Mouse (Mus musculus) hindbrain, embryonic 13.5 days (tissue): ENCODE data around the gene Inpp1. TPM values are rescaled to one million over a fixed set of nuclear protein-coding genes. Genes with fewer than 3 reads are reported as not detected.
A peak's percentile ranks its signal among the peaks of the same experiment; 100 is the strongest.
"Not testable (repeated sequence)": the region's sequence is repeated elsewhere in the genome, so short reads cannot be mapped to it uniquely, and the experiment has no call there.

Experiments
- ATAC-seq: fragments of 200-750 bp; cut with Nextera tagmentation; 2 replicates; pipeline ENCODE4 v1.8.0; 2017; ENCODE audit warnings: moderate TSS enrichment; ENCODE audit not compliant: low FRiP score
- H3K27ac ChIP-seq: fragments of 300-500 bp; sonication (generic); 2 replicates; pipeline ENCODE4 v1.5.1; 2015; ENCODE audit warnings: inconsistent platforms, mild to moderate bottlenecking, moderate library complexity
- H3K27me3 ChIP-seq: fragments of 300-500 bp; sonication (generic); 2 replicates; pipeline ENCODE4 v1.6.1; 2015; ENCODE audit warnings: mild to moderate bottlenecking, inconsistent platforms
- H3K36me3 ChIP-seq: fragments of 300-500 bp; sonication (generic); 2 replicates; pipeline ENCODE4 v1.6.1; 2015; ENCODE audit warnings: mild to moderate bottlenecking, inconsistent platforms
- H3K4me1 ChIP-seq: fragments of 300-500 bp; sonication (generic); replicated peaks from 2 replicates; pipeline ENCODE4 v1.6.1; 2015; ENCODE audit warnings: inconsistent platforms
- H3K4me2 ChIP-seq: fragments of 300-500 bp; sonication (generic); 2 replicates; pipeline ENCODE4 v1.6.1; 2015; ENCODE audit warnings: inconsistent platforms, mild to moderate bottlenecking, moderate library complexity
- H3K4me3 ChIP-seq: fragments of 300-500 bp; sonication (generic); 2 replicates; pipeline ENCODE4 v1.5.1; 2015; ENCODE audit warnings: mild to moderate bottlenecking, inconsistent platforms
- H3K9ac ChIP-seq: fragments of 300-500 bp; sonication (generic); 2 replicates; pipeline ENCODE4 v1.6.1; 2015; ENCODE audit warnings: mild to moderate bottlenecking, inconsistent platforms
- H3K9me3 ChIP-seq: fragments of 300-500 bp; sonication (generic); 2 replicates; pipeline ENCODE4 v1.6.1; 2016; ENCODE audit warnings: inconsistent platforms
- WGBS: fragments of 180-500 bp; shearing (Covaris S2); methylation state at CpG from one replicate; pipeline ENCODE4 v1.1.7; 2015; 5-methylcytosine and 5-hydroxymethylcytosine counted together
- polyA plus RNA-seq: library from polyadenylated mRNA; unstranded; fragments of >200 nt; fragmentation: Nextera tagmentation; extraction: Ambion mirVana; gene quantifications from 2 replicates; pipeline ENCODE4 v1.2.1, GENCODE M21; 2015

Inpp1 gene
- polyA plus RNA-seq: 23.9 and 30.7 TPM in 2 replicates

GRCm38 (mm10) chr1:52816910-52817812, at the start of gene Inpp1:
Gene Inpp1 (minus strand): TSS chr1:52817688.
- under 1% methylated on average over 59 of the region's 59 CpGs for WGBS

GRCm38 (mm10) chr1:52866007-52866406, 48.5 kb upstream of the Inpp1 start:
- H3K36me3 ChIP-seq: peaks cover 17% of the 10 kb centered on the region
- H3K9me3 ChIP-seq: no peaks in the 10 kb centered on the region
- no peak overlapping the region for H3K4me3 ChIP-seq
- ATAC-seq: no peak
- H3K27me3 ChIP-seq: no peaks in the 10 kb centered on the region
- H3K9ac ChIP-seq: no peak overlapping the region
- no peak overlapping the region for H3K4me2 ChIP-seq
- no peak overlapping the region for H3K27ac ChIP-seq
- H3K4me1 ChIP-seq: no peaks in the 10 kb centered on the region
- 98% methylated on average over 3 of the region's 3 CpGs for WGBS

More at GRCm38 (mm10) chr1:52816910-52817812, at the start of gene Inpp1:
- Histone ChIP-seq H3K4me3 (peak within 1 kb of the TSS; percentile 73), H3K4me1 (peaks cover 26% of the 10 kb centered on the region), H3K27ac (peak within 1 kb of the TSS; percentile 90), H3K27me3 (no peaks in the 10 kb centered on the region), H3K9me3 (no peaks in the 10 kb centered on the region), H3K9ac (peak within 1 kb of the TSS; percentile 94), H3K4me2 (peak within 1 kb of the TSS; percentile 76), H3K36me3 (no peaks in the 10 kb centered on the region)
- ATAC-seq: peak; percentile 90

- H3K4me1 ChIP-seq: no peaks in the 10 kb centered on the region
- H3K4me2 ChIP-seq: no peak overlapping the region
- H3K4me3 ChIP-seq: no peak overlapping the region
- H3K27me3 ChIP-seq: no peaks in the 10 kb centered on the region
- H3K36me3 ChIP-seq: peaks cover 25% of the 10 kb centered on the region
- no peaks in the 10 kb centered on the region for H3K9me3 ChIP-seq
- no peak for ATAC-seq
- H3K27ac ChIP-seq: no peak overlapping the region
- no peak overlapping the region for H3K9ac ChIP-seq
- WGBS: 96% methylated on average over 1 of the region's 1 CpGs
Observed at GRCm38 (mm10) chr1:52864220-52864619, 46.7 kb upstream of the Inpp1 start.

- Histone ChIP-seq H3K9ac (no peak overlapping the region), H3K9me3 (no peaks in the 10 kb centered on the region), H3K4me2 (no peak overlapping the region), H3K36me3 (peaks cover 12% of the 10 kb centered on the region), H3K27me3 (no peaks in the 10 kb centered on the region), H3K4me3 (no peak overlapping the region), H3K27ac (no peak overlapping the region), H3K4me1 (no peaks in the 10 kb centered on the region)
- WGBS: 89% methylated on average over 7 of the region's 7 CpGs
- ATAC-seq: no peak
Observed at GRCm38 (mm10) chr1:52855904-52856601, 38.6 kb upstream of the Inpp1 start.

GRCm38 (mm10) chr1:52854029-52854428, 36.5 kb upstream of the Inpp1 start:
- H3K27me3 ChIP-seq, H3K27ac ChIP-seq, H3K4me1 ChIP-seq, H3K9me3 ChIP-seq, H3K9ac ChIP-seq, H3K4me2 ChIP-seq, H3K36me3 ChIP-seq, H3K4me3 ChIP-seq: not testable (repeated sequence)
- WGBS: 78% methylated on average over 1 of the region's 1 CpGs
- ATAC-seq: 0 out of 2 replicates have a peak, but pooled peaks have one; percentile 28

- WGBS: 64% methylated on average over 4 of the region's 4 CpGs
- no peak for ATAC-seq
- Histone ChIP-seq H3K27ac (no peak overlapping the region), H3K4me1 (peaks cover 10% of the 10 kb centered on the region), H3K36me3 (no peaks in the 10 kb centered on the region), H3K9me3 (no peaks in the 10 kb centered on the region), H3K4me3 (no peak overlapping the region), H3K9ac (no peak overlapping the region), H3K27me3 (no peaks in the 10 kb centered on the region), H3K4me2 (no peak overlapping the region)
Observed at GRCm38 (mm10) chr1:52849422-52849821, 31.9 kb upstream of the Inpp1 start.

GRCm38 (mm10) chr1:52846556-52846955, 29.1 kb upstream of the Inpp1 start:
- H3K27me3 ChIP-seq: no peaks in the 10 kb centered on the region
- no peak overlapping the region for H3K4me2 ChIP-seq
- no peak overlapping the region for H3K9ac ChIP-seq
- no peaks in the 10 kb centered on the region for H3K36me3 ChIP-seq
- ATAC-seq: no peak
- H3K27ac ChIP-seq: no peak overlapping the region
- H3K9me3 ChIP-seq: no peaks in the 10 kb centered on the region
- H3K4me3 ChIP-seq: no peak overlapping the region
- 88% methylated on average over 4 of the region's 4 CpGs for WGBS
- H3K4me1 ChIP-seq: peaks cover 14% of the 10 kb centered on the region

GRCm38 (mm10) chr1:52844782-52845665, 27.5 kb upstream of the Inpp1 start, which contains the start of gene Hibch:
Gene Hibch (plus strand): TSS chr1:52844929.
- Histone ChIP-seq H3K9me3 (no peaks in the 10 kb centered on the region), H3K27ac (peak within 1 kb of the TSS; percentile 85), H3K4me2 (peak within 1 kb of the TSS; percentile 67), H3K4me3 (peak within 1 kb of the TSS; percentile 63), H3K9ac (peak within 1 kb of the TSS; percentile 81), H3K36me3 (no peaks in the 10 kb centered on the region), H3K27me3 (no peaks in the 10 kb centered on the region), H3K4me1 (peaks cover 14% of the 10 kb centered on the region)
- peak; percentile 100 for ATAC-seq
- WGBS: 2% methylated on average over 45 of the region's 45 CpGs

- peak overlapping the region; percentile 63 for H3K4me3 ChIP-seq
- WGBS: 24% methylated on average over 3 of the region's 3 CpGs
- peak overlapping the region; percentile 67 for H3K4me2 ChIP-seq
- H3K9ac ChIP-seq: no peak overlapping the region
- no peaks in the 10 kb centered on the region for H3K9me3 ChIP-seq
- H3K4me1 ChIP-seq: peaks cover 14% of the 10 kb centered on the region
- H3K36me3 ChIP-seq: no peaks in the 10 kb centered on the region
- ATAC-seq: peak; percentile 57; the same call in 1 of the 2 replicates
- no peak overlapping the region; the same call in 1 of the 2 replicates for H3K27ac ChIP-seq
- no peaks in the 10 kb centered on the region for H3K27me3 ChIP-seq
Observed at GRCm38 (mm10) chr1:52844354-52844753, 26.9 kb upstream of the Inpp1 start.

- no peak for ATAC-seq
- no peak overlapping the region for H3K9ac ChIP-seq
- peaks cover 2% of the 10 kb centered on the region; the same call in 1 of the 2 replicates for H3K4me1 ChIP-seq
- H3K4me3 ChIP-seq: no peak overlapping the region
- no peaks in the 10 kb centered on the region for H3K36me3 ChIP-seq
- H3K9me3 ChIP-seq: no peaks in the 10 kb centered on the region
- 98% methylated on average over 3 of the region's 3 CpGs for WGBS
- H3K27me3 ChIP-seq: no peaks in the 10 kb centered on the region
- no peak overlapping the region for H3K4me2 ChIP-seq
- no peak overlapping the region for H3K27ac ChIP-seq
Observed at GRCm38 (mm10) chr1:52839099-52839498, 21.6 kb upstream of the Inpp1 start.

GRCm38 (mm10) chr1:52817813-52818147, 292 bp upstream of the Inpp1 start:
- peak overlapping the region; percentile 90 for H3K27ac ChIP-seq
- WGBS: 2% methylated on average over 7 of the region's 7 CpGs

More at GRCm38 (mm10) chr1:52817813-52818147, 292 bp upstream of the Inpp1 start:
- Histone ChIP-seq H3K27me3 (no peaks in the 10 kb centered on the region), H3K4me3 (peak overlapping the region; percentile 73), H3K4me2 (peak overlapping the region; percentile 76), H3K9ac (peak overlapping the region; percentile 94), H3K9me3 (no peaks in the 10 kb centered on the region), H3K36me3 (no peaks in the 10 kb centered on the region), H3K4me1 (peaks cover 26% of the 10 kb centered on the region)
- peak; percentile 1; the same call in 1 of the 2 replicates for ATAC-seq
